Mouse (Mus musculus) stomach, embryonic 15.5 days (tissue): Measurements from ENCODE around the gene Fut8. TPM values are rescaled to one million over a fixed set of nuclear protein-coding genes. Genes with fewer than 3 reads are reported as not detected.

Experiments
- ATAC-seq: fragments of 200-750 bp; cut with Nextera tagmentation; 2 replicates; pipeline ENCODE4 v1.8.0; 2017; ENCODE audit warnings: low read depth, moderate number of reproducible peaks, moderate TSS enrichment; ENCODE audit not compliant: insufficient read depth, low FRiP score
- H3K27ac ChIP-seq: fragments of 300-500 bp; sonication (generic); 2 replicates; pipeline ENCODE4 v1.5.1; 2015; ENCODE audit warnings: mild to moderate bottlenecking, inconsistent platforms
- H3K27me3 ChIP-seq: fragments of 300-500 bp; sonication (generic); replicated peaks from 2 replicates; pipeline ENCODE4 v1.6.1; 2015; ENCODE audit warnings: inconsistent platforms
- H3K36me3 ChIP-seq: fragments of 300-500 bp; sonication (generic); 2 replicates; pipeline ENCODE4 v1.6.1; 2015; ENCODE audit warnings: inconsistent platforms
- H3K4me1 ChIP-seq: fragments of 300-500 bp; sonication (generic); 2 replicates; pipeline ENCODE4 v1.6.1; 2015; ENCODE audit warnings: inconsistent platforms
- H3K4me2 ChIP-seq: fragments of 300-500 bp; sonication (generic); 2 replicates; pipeline ENCODE4 v1.6.1; 2015; ENCODE audit warnings: mild to moderate bottlenecking, inconsistent platforms
- H3K4me3 ChIP-seq: fragments of 300-500 bp; sonication (generic); replicated peaks from 2 replicates; pipeline ENCODE4 v1.5.1; 2015; ENCODE audit warnings: inconsistent platforms
- H3K9ac ChIP-seq: fragments of 300-500 bp; sonication (generic); 2 replicates; pipeline ENCODE4 v1.6.1; 2015; ENCODE audit warnings: inconsistent platforms
- H3K9me3 ChIP-seq: fragments of 300-500 bp; sonication (generic); 2 replicates; pipeline ENCODE4 v1.6.1; 2016; ENCODE audit warnings: inconsistent platforms
- WGBS: fragments of 180-500 bp; shearing (Covaris S2); methylation state at CpG from one replicate; pipeline ENCODE4 v1.1.7; 2015; 5-methylcytosine and 5-hydroxymethylcytosine counted together
- polyA plus RNA-seq: library from polyadenylated mRNA; unstranded; fragments of >200 nt; fragmentation: Nextera tagmentation; extraction: Ambion mirVana; gene quantifications from 2 replicates; pipeline ENCODE4 v1.2.1, GENCODE M21; 2015

Fut8 gene
- polyA plus RNA-seq, 1 experiment from 2014 or later, result 30.4 TPM

DNA sequence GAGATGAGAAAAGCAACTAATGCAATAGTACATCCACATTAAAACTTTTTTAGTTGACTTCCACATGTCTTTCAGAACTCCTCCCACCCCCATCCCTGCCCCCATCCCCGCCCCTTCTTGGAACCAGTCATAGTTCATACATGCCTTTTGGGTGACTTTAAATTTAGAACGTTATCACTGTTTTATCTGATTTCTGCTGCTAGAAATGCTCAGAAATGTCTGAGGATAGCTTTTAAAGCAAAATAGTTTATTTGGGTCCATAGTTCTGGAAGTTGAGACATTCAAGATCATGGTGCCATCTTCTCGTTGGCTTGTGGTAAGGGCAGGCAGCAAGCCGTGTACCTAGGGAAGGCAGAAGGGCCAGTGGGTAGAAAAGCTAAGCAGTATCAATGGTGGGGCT is 34.8 kb upstream of the Fut8 start:
- Histone ChIP-seq H3K9me3 (no peaks in the 10 kb centered on the region), H3K27ac (no peak overlapping the region), H3K4me2 (no peak overlapping the region), H3K4me3 (no peak overlapping the region), H3K27me3 (no peaks in the 10 kb centered on the region), H3K9ac (no peak overlapping the region), H3K4me1 (no peaks in the 10 kb centered on the region), H3K36me3 (no peaks in the 10 kb centered on the region)
- no peak for ATAC-seq
- WGBS, result 87% methylated on average over 4 of the region's 4 CpGs

DNA sequence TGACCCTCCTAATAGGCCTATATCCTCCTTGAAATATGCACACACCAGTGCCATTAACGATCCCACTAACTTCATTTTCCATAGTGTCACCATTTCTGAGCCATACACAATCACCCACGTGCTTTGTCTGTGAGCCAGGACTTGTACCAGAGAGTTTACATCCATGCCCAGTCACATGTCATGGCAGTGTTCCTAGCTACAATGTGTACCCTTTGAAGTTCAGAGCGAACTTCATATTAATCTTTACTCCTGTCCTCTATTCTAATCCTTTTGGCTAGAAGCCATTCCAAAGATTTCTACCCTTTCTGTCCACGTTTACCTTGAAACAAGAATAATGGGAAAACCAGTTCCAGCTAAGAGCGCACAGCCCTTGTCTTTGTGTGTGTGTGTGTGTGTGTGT is 31.1 kb upstream of the Fut8 start:
- Histone ChIP-seq H3K4me3 (no peak overlapping the region), H3K9me3 (no peaks in the 10 kb centered on the region), H3K9ac (no peak overlapping the region), H3K36me3 (no peaks in the 10 kb centered on the region), H3K27ac (no peak overlapping the region), H3K4me2 (no peak overlapping the region), H3K4me1 (no peaks in the 10 kb centered on the region), H3K27me3 (no peaks in the 10 kb centered on the region)
- 51% methylated on average over 5 of the region's 5 CpGs for WGBS
- ATAC-seq, result peak; percentile 68; the same call in 1 of the 2 replicates

DNA sequence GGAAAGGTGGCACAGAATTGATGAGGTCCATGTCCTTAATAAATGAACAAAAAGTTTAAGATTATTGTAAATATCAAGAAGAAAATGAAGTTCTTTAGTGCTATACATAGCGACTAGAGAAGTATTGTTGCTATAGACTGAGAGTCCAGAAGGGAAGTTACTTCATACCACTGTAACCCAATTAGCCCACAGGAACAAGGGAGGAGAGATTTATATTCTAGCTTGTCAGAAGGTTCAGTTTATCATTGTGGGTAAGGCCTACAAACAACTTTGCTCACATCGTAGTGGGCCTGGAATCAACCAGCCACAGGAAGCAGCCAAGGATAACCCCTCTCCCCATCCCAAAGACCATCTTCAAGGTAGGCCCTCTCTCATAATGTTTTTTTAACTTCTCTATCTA is 29.9 kb upstream of the Fut8 start:
- Histone ChIP-seq H3K27me3 (no peaks in the 10 kb centered on the region), H3K36me3 (no peaks in the 10 kb centered on the region), H3K9me3 (no peaks in the 10 kb centered on the region), H3K27ac (no peak overlapping the region), H3K9ac (no peak overlapping the region), H3K4me3 (no peak overlapping the region), H3K4me2 (no peak overlapping the region), H3K4me1 (no peaks in the 10 kb centered on the region)
- no peak for ATAC-seq
- 67% methylated on average over 2 of the region's 2 CpGs for WGBS

DNA sequence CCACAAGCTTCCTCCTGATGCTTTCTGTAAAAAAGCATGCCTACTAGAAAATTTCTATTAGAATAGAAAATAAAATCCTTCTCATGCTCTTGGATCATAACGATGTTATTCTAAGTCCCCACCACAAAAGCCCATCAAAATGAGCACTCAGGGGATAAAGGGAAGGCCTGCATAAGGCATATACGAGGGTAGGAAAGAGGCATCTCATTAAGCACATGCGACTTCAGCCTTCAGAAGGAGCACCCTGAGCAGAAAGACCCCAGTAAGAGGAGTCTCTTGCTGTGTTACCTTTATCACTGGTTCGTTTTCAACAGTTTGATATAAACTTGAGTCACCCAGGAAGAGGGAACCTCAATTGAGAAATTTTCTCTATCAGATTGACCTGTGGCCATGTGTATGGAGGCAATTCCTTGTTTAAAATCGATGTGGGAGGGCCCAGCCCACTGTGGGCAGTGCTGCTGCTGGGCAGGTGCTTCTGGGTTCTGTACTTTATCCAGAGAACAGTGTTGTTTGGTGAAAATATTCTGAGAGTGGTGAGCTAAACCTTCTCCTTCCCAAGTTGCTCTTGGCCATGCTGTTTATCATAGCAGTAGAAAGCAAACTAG is 29.2 kb upstream of the Fut8 start:
- WGBS, result 74% methylated on average over 5 of the region's 5 CpGs
- Histone ChIP-seq H3K4me2 (no peak overlapping the region), H3K4me3 (no peak overlapping the region), H3K9ac (no peak overlapping the region), H3K9me3 (no peaks in the 10 kb centered on the region), H3K36me3 (no peaks in the 10 kb centered on the region), H3K4me1 (no peaks in the 10 kb centered on the region), H3K27me3 (no peaks in the 10 kb centered on the region), H3K27ac (no peak overlapping the region)
- ATAC-seq, result no peak

DNA sequence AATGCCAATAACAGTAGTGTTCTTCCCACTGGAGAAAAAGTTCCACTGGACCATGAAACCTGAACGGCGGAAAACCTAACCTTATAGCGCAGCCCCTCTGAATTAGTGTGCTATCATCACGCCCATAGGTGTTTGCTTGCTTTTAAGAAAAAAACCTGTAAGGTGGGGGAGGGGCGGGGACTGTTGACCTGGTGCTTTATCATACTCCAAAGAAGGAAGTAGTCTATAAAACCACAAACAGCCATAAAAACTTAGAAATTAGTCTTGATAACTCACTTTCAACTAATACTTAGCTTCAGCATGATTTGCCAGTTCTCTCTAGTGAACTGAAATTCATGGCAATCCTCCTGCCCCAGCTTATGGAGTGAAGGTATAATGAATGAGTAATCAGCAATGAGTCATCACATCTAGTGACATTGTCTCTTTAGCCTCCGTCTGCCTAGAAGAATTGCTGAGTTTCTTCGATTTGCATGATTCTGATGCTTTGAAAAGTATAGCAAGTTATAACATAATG is 26.2 kb upstream of the Fut8 start:
- Histone ChIP-seq H3K27me3 (no peaks in the 10 kb centered on the region), H3K36me3 (no peaks in the 10 kb centered on the region), H3K4me3 (no peak overlapping the region), H3K4me1 (no peaks in the 10 kb centered on the region), H3K9me3 (no peaks in the 10 kb centered on the region), H3K9ac (no peak overlapping the region), H3K27ac (no peak overlapping the region), H3K4me2 (no peak overlapping the region)
- 73% methylated on average over 7 of the region's 7 CpGs for WGBS
- ATAC-seq, result no peak

DNA sequence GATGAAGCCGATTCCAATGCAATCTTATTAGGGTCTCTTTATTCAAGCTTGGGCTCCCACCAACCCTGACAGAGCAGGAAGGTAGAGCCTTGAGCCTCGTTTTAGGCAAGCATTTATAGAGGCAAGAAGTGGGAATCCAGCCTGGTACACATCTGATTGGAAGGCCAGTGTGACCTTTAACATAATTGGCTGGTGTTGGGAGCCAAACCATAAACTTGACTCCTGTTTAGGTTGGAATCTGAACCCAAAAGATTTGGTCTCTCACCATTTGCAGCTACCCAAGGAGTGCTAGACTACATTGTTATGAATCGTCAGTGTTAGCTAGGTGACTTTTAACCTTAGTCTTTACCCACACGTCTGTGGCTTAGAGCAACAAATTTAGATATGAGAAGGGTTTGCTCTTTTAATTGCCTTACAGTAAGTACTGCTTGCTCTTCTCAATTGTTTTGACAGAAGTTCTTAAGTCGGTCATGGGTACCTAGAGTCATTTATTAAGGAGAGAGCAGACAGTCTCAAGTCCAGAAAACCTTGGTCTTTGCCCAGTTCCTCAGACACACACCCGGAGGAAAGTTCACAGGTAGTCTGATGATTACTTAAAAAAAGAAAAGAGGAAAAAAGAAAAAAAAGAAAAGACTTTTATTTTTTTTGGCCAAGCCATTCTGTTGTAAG is 23.9 kb upstream of the Fut8 start:
- Histone ChIP-seq H3K4me2 (no peak overlapping the region), H3K27ac (no peak overlapping the region), H3K36me3 (no peaks in the 10 kb centered on the region), H3K9ac (no peak overlapping the region), H3K9me3 (no peaks in the 10 kb centered on the region), H3K4me3 (no peak overlapping the region), H3K27me3 (no peaks in the 10 kb centered on the region), H3K4me1 (no peaks in the 10 kb centered on the region)
- ATAC-seq, result no peak
- WGBS, result 67% methylated on average over 6 of the region's 6 CpGs

DNA sequence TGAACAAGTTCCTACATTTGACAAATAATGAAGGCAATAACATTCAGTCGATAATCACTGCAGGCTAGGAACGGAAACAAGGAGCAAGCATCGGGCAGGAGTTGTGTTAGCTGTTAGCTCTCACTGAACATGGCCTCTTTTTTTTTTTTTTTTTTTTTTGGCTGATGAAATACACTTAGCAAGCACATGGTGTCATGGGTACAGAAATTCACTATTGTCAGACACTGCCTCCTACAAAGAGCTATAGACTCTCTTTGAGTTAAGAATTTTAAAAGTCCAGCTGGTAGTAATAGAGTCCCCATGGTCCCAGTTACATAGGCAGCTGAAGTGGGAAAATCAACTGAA is 23.4 kb upstream of the Fut8 start:
- Histone ChIP-seq H3K9me3 (no peaks in the 10 kb centered on the region), H3K27me3 (no peaks in the 10 kb centered on the region), H3K9ac (no peak overlapping the region), H3K4me3 (no peak overlapping the region), H3K4me1 (no peaks in the 10 kb centered on the region), H3K4me2 (no peak overlapping the region), H3K27ac (no peak overlapping the region), H3K36me3 (no peaks in the 10 kb centered on the region)
- 87% methylated on average over 3 of the region's 3 CpGs for WGBS
- ATAC-seq, result no peak

DNA sequence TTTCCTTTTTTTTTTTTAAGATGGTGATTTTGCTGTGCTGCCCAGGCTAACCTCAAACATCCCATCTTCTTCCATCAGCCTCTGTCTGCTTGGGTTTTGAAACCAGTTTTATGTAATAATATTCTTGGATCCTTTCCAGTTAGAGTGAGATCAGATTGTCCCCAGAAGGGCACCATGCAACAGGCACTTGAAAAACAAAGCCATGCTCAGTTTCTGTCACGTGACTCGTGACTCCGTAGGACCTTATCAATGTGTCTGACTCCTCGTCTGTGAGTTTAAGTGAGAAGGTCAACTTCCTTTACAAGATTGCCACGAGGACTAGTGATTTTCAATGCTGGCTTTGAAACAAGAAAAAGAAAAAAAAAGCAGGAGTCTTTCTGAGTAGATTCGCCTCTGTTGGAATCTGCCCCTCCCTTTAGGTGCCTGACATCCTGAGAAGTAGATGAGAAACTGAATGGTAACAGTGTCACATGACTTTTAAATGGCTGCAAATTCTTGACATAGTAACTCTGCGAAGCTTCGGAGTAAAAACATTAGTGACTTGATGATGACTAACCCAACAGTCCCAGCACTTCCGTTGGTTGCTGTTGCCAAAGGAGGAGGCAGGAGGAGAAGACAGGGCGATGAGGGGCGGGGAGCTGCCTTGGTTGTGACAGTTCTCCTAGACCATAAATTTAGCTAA is 21.3 kb upstream of the Fut8 start:
- Histone ChIP-seq H3K4me1 (no peaks in the 10 kb centered on the region), H3K9ac (no peak overlapping the region), H3K4me3 (no peak overlapping the region), H3K36me3 (no peaks in the 10 kb centered on the region), H3K9me3 (no peaks in the 10 kb centered on the region), H3K27me3 (no peaks in the 10 kb centered on the region), H3K4me2 (no peak overlapping the region), H3K27ac (no peak overlapping the region)
- ATAC-seq, result no peak
- WGBS, result 59% methylated on average over 11 of the region's 11 CpGs

DNA sequence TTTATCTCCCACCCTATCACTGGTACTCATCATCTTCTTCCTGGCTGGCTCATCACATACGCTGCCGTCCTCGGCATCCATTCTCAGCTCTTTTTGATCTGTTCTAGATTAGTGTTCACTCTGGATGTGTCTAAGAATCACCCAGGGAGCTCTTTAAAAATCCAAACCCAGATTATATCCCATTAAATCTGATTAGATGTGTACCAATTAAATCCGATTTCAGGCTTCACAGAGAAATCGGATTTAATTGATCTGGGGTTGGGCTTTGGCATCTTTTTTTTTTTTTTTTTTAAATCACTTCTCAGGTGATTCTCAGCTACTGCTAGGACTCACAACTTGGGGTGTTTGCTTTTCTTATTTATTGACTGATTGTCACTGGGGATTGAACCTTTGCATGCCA is 17.3 kb upstream of the Fut8 start:
- Histone ChIP-seq H3K4me3 (no peak overlapping the region), H3K9ac (no peak overlapping the region), H3K4me2 (no peak overlapping the region), H3K4me1 (no peaks in the 10 kb centered on the region), H3K27me3 (0 out of 2 replicates have a peak, but pooled peaks cover 3% of the 10 kb centered on the region), H3K36me3 (no peaks in the 10 kb centered on the region), H3K9me3 (no peaks in the 10 kb centered on the region), H3K27ac (no peak overlapping the region)
- 71% methylated on average over 5 of the region's 5 CpGs for WGBS
- no peak for ATAC-seq

DNA sequence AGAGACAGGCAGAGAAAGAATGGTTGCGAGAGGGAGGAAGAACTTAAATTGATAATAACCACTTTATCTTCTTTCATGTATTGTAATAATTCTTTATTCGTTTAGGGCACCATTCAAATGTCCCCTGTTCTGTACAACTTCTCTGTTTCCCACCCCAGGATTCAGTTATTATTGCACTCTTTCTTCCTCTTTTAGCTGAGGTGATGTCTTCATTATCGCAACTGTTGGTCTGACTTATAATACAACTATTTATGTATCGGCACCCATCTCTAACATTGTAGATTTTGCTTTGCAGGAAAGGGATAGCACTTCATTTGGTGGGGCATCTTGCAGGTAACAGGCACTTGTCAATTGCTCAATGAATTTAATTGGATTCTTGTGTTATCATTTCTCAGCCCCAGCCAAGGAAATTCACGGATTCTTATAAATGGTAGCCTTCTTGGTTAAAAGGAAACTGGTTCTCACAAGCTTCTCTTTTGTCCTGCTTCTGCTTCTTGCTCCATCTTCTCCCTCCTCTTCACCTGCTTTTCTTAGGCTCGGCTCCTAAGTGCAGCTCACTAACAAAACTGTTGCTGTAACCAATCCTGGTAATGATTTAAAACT is 15.6 kb upstream of the Fut8 start:
- Histone ChIP-seq H3K36me3 (no peaks in the 10 kb centered on the region), H3K27me3 (0 out of 2 replicates have a peak, but pooled peaks cover 3% of the 10 kb centered on the region), H3K9ac (no peak overlapping the region), H3K4me3 (no peak overlapping the region), H3K4me2 (no peak overlapping the region), H3K27ac (no peak overlapping the region), H3K4me1 (no peaks in the 10 kb centered on the region), H3K9me3 (no peaks in the 10 kb centered on the region)
- WGBS, result 77% methylated on average over 6 of the region's 6 CpGs
- ATAC-seq, result no peak

DNA sequence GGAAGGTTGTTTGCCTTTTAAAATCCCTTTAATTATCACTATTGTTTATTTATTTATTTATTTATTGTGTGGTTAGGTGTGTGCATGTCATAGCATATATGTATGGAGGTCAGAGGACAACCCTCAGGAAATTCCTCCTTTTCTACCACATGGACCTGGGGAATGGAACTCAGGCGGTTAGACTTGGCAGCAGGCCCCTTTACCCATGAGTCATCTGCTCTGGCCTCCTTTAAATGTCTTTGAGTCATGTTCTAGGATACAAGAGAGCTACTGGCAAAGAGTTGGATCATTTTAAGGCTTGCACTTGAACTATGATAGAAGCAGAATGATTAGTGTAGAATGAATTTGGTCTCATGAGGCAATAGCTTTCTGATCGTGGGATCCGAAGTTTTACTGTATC is 14.3 kb upstream of the Fut8 start:
- ATAC-seq, result no peak
- H3K4me2 ChIP-seq, result no peak overlapping the region

DNA sequence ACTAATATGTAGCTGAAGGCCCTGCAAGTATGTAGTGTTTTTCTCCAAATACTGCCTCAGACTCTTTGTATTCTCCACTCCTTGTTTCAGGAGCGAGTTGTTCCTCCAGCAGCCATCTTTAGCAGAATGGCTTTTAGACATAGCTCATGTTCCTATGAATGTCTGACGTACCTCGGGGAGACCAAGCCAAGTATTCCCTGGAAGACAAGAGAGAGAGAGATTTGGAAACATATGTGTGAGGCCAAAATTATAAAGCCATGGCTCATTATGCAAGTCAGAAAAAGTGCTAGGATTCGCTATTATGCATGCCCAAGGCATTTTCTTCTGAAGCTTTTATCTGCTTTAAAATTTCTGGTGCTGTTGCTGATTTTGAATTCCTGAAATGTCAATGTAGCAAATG is 13.8 kb upstream of the Fut8 start:
- 77% methylated on average over 4 of the region's 4 CpGs for WGBS
- no peak overlapping the region for H3K4me3 ChIP-seq
- H3K4me1 ChIP-seq, result no peaks in the 10 kb centered on the region
- H3K36me3 ChIP-seq, result no peaks in the 10 kb centered on the region
- no peak overlapping the region for H3K4me2 ChIP-seq
- H3K27ac ChIP-seq, result no peak overlapping the region
- no peak for ATAC-seq
- H3K27me3 ChIP-seq, result 0 out of 2 replicates have a peak, but pooled peaks cover 3% of the 10 kb centered on the region
- H3K9ac ChIP-seq, result no peak overlapping the region
- no peaks in the 10 kb centered on the region for H3K9me3 ChIP-seq

More for the DNA sequence above, 14.3 kb upstream of the Fut8 start:
- Histone ChIP-seq H3K4me1 (no peaks in the 10 kb centered on the region), H3K27me3 (0 out of 2 replicates have a peak, but pooled peaks cover 3% of the 10 kb centered on the region), H3K9me3 (no peaks in the 10 kb centered on the region), H3K9ac (no peak overlapping the region), H3K27ac (no peak overlapping the region), H3K4me3 (no peak overlapping the region), H3K36me3 (no peaks in the 10 kb centered on the region)
- WGBS, result 73% methylated on average over 3 of the region's 3 CpGs
